Mouse (Mus musculus) stomach, postnatal 0 days (tissue): ENCODE data around the gene Ccdc8.

Source experiments
- CTCF ChIP-seq: IDR thresholded peaks from 2 replicates; pipeline ENCODE4 v1.5.1; 2016; ENCODE audit warnings: antibody characterized with exemption, low read depth, mild to moderate bottlenecking, moderate library complexity
- EP300 ChIP-seq: optimal IDR thresholded peaks from 2 replicates; pipeline ENCODE3; 2016; ENCODE audit warnings: antibody characterized with exemption

DNA sequence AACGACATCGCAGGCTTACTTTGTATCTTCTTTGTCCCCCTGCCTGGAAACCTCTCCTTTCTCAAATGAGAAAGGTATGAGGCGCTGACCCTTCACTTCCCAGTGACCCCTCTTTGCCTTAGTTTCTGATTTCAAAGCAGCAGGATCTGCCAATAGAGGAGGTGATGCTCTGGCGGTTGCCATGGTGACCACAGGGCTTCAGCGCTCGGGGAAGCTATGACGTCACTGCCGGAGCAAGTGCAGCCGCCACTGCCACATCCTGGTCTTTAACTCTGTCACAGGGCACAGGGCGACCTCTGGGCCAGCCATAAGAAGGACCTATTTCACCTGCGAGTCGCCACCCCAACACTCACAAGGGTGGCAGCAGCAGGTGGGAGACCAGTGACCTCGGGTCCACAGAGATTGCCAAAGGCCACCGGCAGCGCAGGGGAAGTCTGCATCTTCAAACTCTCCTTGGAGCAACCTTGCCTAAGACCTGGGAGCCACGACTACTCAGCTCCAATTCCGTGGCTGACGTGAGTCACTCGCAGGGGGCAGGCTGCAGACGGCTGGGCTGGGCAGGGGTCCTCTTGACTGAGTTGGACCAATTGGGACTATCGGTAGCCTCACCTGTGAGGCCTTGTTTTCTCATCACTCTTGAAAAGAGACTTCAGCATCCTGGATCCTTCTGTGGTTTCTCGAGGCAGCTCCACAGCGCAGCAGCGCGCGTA, 9.5 kb upstream of the Ccdc8 start, which contains the start of gene Gm42372:
- TF ChIP-seq CTCF (no peak), EP300 (no peak)
